Mouse (Mus musculus): ENCODE data around the gene Nat8f1.

DNA sequence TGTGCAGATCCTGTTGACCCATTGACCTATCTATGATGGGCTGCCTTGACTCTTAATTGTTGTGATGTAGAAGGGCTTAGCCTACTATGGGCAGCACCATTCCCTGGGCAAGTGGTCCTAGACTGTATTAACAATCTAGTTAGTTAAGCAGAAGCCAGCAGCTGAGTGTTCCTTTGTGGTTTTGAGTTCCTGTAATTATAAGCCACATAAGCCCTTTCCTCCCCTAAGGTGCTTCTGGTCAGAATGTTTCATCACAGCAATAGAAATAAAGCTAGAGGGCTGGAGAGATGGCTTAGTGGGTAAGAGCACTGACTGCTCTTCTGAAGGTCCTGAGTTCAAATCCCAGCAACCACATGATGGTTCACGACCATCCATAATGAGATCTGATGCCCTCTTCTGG, 8.2 kb upstream of the Nat8f1 start:
- TF ChIP-seq CTCF (IDR thresholded peaks at IDR 0.05; ENCODE audit: control insufficient read depth, insufficient read depth, insufficient read length) = no peak
- TF ChIP-seq CEBPB (IDR thresholded peaks at IDR 0.05; ENCODE audit: low read depth) = no peak
- TF ChIP-seq MYOD1 (IDR thresholded peaks at IDR 0.05; ENCODE audit: control insufficient read depth, insufficient read length, low read depth) = no peak
- TF ChIP-seq USF1 (IDR thresholded peaks at IDR 0.05; ENCODE audit: low read depth) = no peak
- no peak for TF ChIP-seq MAX (IDR thresholded peaks at IDR 0.05)
